Mouse (Mus musculus) cortical plate, adult 2 months (tissue): ENCODE measurements around the gene Ndufa5. TPM values are rescaled to one million over a fixed set of nuclear protein-coding genes. Genes with fewer than 3 reads are reported as not detected.
A peak's percentile ranks its signal among the peaks of the same experiment; 100 is the strongest.

ENCODE experiments used
- H3K27ac ChIP-seq: fragments of 200-500 bp; 2 replicates; pipeline ENCODE4 v1.5.1; 2012; ENCODE audit warnings: low read length, control low read depth, inconsistent platforms; ENCODE audit not compliant: insufficient read depth
- H3K4me1 ChIP-seq: fragments of 200-500 bp; 2 replicates; pipeline ENCODE4 v1.6.1; 2011; ENCODE audit warnings: low read length; ENCODE audit not compliant: control insufficient read depth, insufficient read depth
- H3K4me3 ChIP-seq: fragments of 200-500 bp; 2 replicates; pipeline ENCODE4 v1.5.1; 2011; ENCODE audit warnings: mild to moderate bottlenecking, low read length, control low read depth; ENCODE audit not compliant: insufficient read depth
- CTCF ChIP-seq: fragments of 200-500 bp; IDR thresholded peaks from 2 replicates; pipeline ENCODE4 v1.5.1; 2011; ENCODE audit warnings: mild to moderate bottlenecking, control low read depth, low read length; ENCODE audit not compliant: insufficient read depth; ENCODE audit errors: extremely low read depth
- POLR2A ChIP-seq: fragments of 200-500 bp; IDR thresholded peaks from 2 replicates; pipeline ENCODE4 v1.6.1; 2011; ENCODE audit warnings: mild to moderate bottlenecking, low read length, control low read depth; ENCODE audit not compliant: insufficient read depth; ENCODE audit errors: extremely low read depth
- polyA plus RNA-seq: library from polyadenylated mRNA; depleted of rRNA; stranded (reverse); fragments of >200 nt; gene quantifications from 2 replicates; pipeline ENCODE4 v1.2.3, GENCODE M21; 2012

Gene Ndufa5
- polyA plus RNA-seq, 1 experiment, result 92.3 TPM

- peaks cover 1% of the 10 kb centered on the region; the same call in 1 of the 2 replicates for H3K4me1 ChIP-seq
- no peak overlapping the region for H3K27ac ChIP-seq
- no peak for TF ChIP-seq CTCF
- no peak for TF ChIP-seq POLR2A
- peak overlapping the region; percentile 3; the same call in 1 of the 2 replicates for H3K4me3 ChIP-seq
These were observed 3.1 kb upstream of the Ndufa5 start for GRCm38 (mm10) chr6:24530711-24531420.

GRCm38 (mm10) chr6:24530166-24530565 is 2.4 kb upstream of the Ndufa5 start:
- TF ChIP-seq CTCF, result peak; percentile 42; the same call in 1 of the 2 replicates
- no peak for TF ChIP-seq POLR2A
- Histone ChIP-seq H3K4me1 (peaks cover 2% of the 10 kb centered on the region; the same call in 1 of the 2 replicates), H3K4me3 (peak overlapping the region; percentile 3; the same call in 1 of the 2 replicates), H3K27ac (no peak overlapping the region)

GRCm38 (mm10) chr6:24528064-24528243 is 141 bp upstream of the Ndufa5 start, which contains the start of gene Asb15:
TSS of gene Asb15 (plus strand) at chr6:24528144.
- peak within 1 kb of the TSS; percentile 26 for H3K27ac ChIP-seq
- peak within 1 kb of the TSS; percentile 85 for H3K4me3 ChIP-seq
- peaks cover 4% of the 10 kb centered on the region; the same call in 1 of the 2 replicates for H3K4me1 ChIP-seq
- no peak for TF ChIP-seq POLR2A
- no peak for TF ChIP-seq CTCF

GRCm38 (mm10) chr6:24525705-24526104 is 2.1 kb downstream of the Ndufa5 start:
- no peak for TF ChIP-seq CTCF
- TF ChIP-seq POLR2A, result no peak
- Histone ChIP-seq H3K4me3 (no peak overlapping the region), H3K27ac (no peak overlapping the region), H3K4me1 (peaks cover 4% of the 10 kb centered on the region; the same call in 1 of the 2 replicates)

- H3K27ac ChIP-seq, result no peak overlapping the region
- no peak overlapping the region for H3K4me3 ChIP-seq
- no peak for TF ChIP-seq POLR2A
- no peak for TF ChIP-seq CTCF
- no peaks in the 10 kb centered on the region; the same call in 1 of the 2 replicates for H3K4me1 ChIP-seq
These were observed 11.6 kb downstream of the Ndufa5 start for GRCm38 (mm10) chr6:24516197-24516596.

- H3K4me3 ChIP-seq, result 0 out of 2 replicates have a peak within 1 kb of the TSS, but pooled peaks have one; percentile 1
These were observed 13.1 kb downstream of the Ndufa5 start, which contains the start of gene Iqub for GRCm38 (mm10) chr6:24514552-24515284. TSS of gene Iqub (minus strand) at chr6:24515067.

GRCm38 (mm10) chr6:24504141-24504540 is 23.7 kb downstream of the Ndufa5 start:
- Histone ChIP-seq H3K4me1 (no peaks in the 10 kb centered on the region), H3K4me3 (no peak overlapping the region), H3K27ac (no peak overlapping the region)
- TF ChIP-seq POLR2A (no peak), CTCF (no peak)

More at GRCm38 (mm10) chr6:24514552-24515284, 13.1 kb downstream of the Ndufa5 start, which contains the start of gene Iqub:
- TF ChIP-seq CTCF (no peak), POLR2A (no peak)
- 0 out of 2 replicates have a peak within 1 kb of the TSS, but pooled peaks have one; percentile 8 for H3K27ac ChIP-seq
- H3K4me1 ChIP-seq, result no peaks in the 10 kb centered on the region; the same call in 1 of the 2 replicates

GRCm38 (mm10) chr6:24490341-24490740 is 37.5 kb downstream of the Ndufa5 start:
- Histone ChIP-seq H3K27ac (no peak overlapping the region), H3K4me1 (no peaks in the 10 kb centered on the region), H3K4me3 (no peak overlapping the region)
- no peak for TF ChIP-seq POLR2A
- no peak for TF ChIP-seq CTCF

GRCm38 (mm10) chr6:24486530-24486929 is 41.3 kb downstream of the Ndufa5 start:
- Histone ChIP-seq H3K4me3 (no peak overlapping the region), H3K4me1 (no peaks in the 10 kb centered on the region), H3K27ac (no peak overlapping the region)
- no peak for TF ChIP-seq POLR2A
- TF ChIP-seq CTCF, result no peak

GRCm38 (mm10) chr6:24470571-24471132 is 57.2 kb downstream of the Ndufa5 start:
- Histone ChIP-seq H3K4me1 (no peaks in the 10 kb centered on the region), H3K4me3 (no peak overlapping the region), H3K27ac (peak overlapping the region; percentile 83)
- TF ChIP-seq CTCF, result no peak
- TF ChIP-seq POLR2A, result no peak
